Mouse (Mus musculus): ENCODE data around the gene Fmnl2.

DNA sequence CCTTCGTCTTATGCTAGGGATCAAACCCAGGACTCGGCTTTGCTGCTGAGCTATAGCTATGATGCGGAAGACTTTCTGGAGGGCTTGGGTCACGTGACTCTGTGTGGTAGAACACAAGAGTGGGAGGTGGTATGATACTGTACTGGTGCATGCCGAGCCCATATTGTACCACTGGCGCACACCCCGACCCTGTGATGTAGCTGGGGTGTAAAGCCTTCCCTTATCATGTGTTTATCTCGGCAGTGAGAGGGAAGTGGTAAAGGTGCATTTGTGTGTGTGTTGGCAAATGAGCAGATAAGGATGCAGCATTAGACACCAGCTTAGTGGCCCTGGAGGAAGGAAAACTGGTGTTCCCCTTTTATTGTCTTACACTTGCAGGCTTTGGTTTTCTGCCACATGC, 193.8 kb downstream of the Fmnl2 start:
- no peak for TF ChIP-seq CTCF (IDR thresholded peaks at IDR 0.05; ENCODE audit: low read depth)
- TF ChIP-seq EP300 (optimal IDR thresholded peaks at IDR 0.05), result no peak
